Mouse (Mus musculus) adrenal gland, postnatal 36 days (tissue): Measurements from ENCODE around the gene Gm20388. TPM values are rescaled to one million over a fixed set of nuclear protein-coding genes. Genes with fewer than 3 reads are reported as not detected.

Experiments used
- DNase-seq, 2 experiments: peaks; one replicate each; pipeline ENCODE4 v3.0.0; 2021; ENCODE audit warnings: mixed read lengths in 1 of 2
- total RNA-seq, 2 experiments: library from RNA; stranded (reverse); gene quantifications; 2 replicates each; pipeline ENCODE4 v1.2.3; 2021

The Gm20388 gene
- total RNA-seq, 2 experiments from 2014 or later, result 2.4 to 7.4 TPM

GRCm38 (mm10) chr8:120204736-120205360 is 294.2 kb downstream of the Gm20388 start:
- peak; percentile 89 to 90 for DNase-seq

- peak; percentile 48 to 58 for DNase-seq
Observed at GRCm38 (mm10) chr8:120205916-120206315, 295.3 kb downstream of the Gm20388 start.

GRCm38 (mm10) chr8:120207364-120207763 is 296.7 kb downstream of the Gm20388 start:
- DNase-seq, result no peak

- no peak for DNase-seq
Observed at GRCm38 (mm10) chr8:120208113-120208512, 297.5 kb downstream of the Gm20388 start.

GRCm38 (mm10) chr8:120211345-120211744 is 300.7 kb downstream of the Gm20388 start:
- DNase-seq, result no peak

GRCm38 (mm10) chr8:120212596-120212995 is 302.0 kb downstream of the Gm20388 start:
- no peak for DNase-seq

- DNase-seq, result no peak
Observed at GRCm38 (mm10) chr8:120213229-120213628, 302.6 kb downstream of the Gm20388 start.

GRCm38 (mm10) chr8:120213939-120214338 is 303.3 kb downstream of the Gm20388 start:
- peak; percentile 51 to 53 for DNase-seq

- DNase-seq, result peak; percentile 52 to 58
Observed at GRCm38 (mm10) chr8:120215416-120216141, 304.9 kb downstream of the Gm20388 start.

GRCm38 (mm10) chr8:120216855-120217830 is 306.5 kb downstream of the Gm20388 start:
- DNase-seq, result peak in 1 of 2 experiments; percentile 36

GRCm38 (mm10) chr8:120222548-120222947 is 311.9 kb downstream of the Gm20388 start:
- DNase-seq, result peak in 1 of 2 experiments; percentile 38

- peak in 1 of 2 experiments; percentile 48 for DNase-seq
Observed at GRCm38 (mm10) chr8:120224521-120225420, 314.1 kb downstream of the Gm20388 start.

GRCm38 (mm10) chr8:120225421-120226151 is 314.9 kb downstream of the Gm20388 start:
- DNase-seq, result peak; percentile 65 to 74

GRCm38 (mm10) chr8:120226700-120227577 is 316.3 kb downstream of the Gm20388 start:
- no peak for DNase-seq

GRCm38 (mm10) chr8:120227578-120227876 is 316.9 kb downstream of the Gm20388 start:
- no peak for DNase-seq

- peak; percentile 92 to 95 for DNase-seq
Observed at GRCm38 (mm10) chr8:120227891-120228591, 317.4 kb downstream of the Gm20388 start, which contains the start of gene Gse1. TSS of gene Gse1 (plus strand) at chr8:120228456.

GRCm38 (mm10) chr8:120228781-120229573 is 318.3 kb downstream of the Gm20388 start:
- DNase-seq, result peak; percentile 56 to 68

- DNase-seq, result peak; percentile 75 to 81
Observed at GRCm38 (mm10) chr8:120229574-120229916, 318.9 kb downstream of the Gm20388 start.
